Mouse (Mus musculus): ENCODE data around the gene Arpp21. TPM values are rescaled to one million over a fixed set of nuclear protein-coding genes. Genes with fewer than 3 reads are reported as not detected.

Arpp21 gene
- total RNA-seq, 1 experiment = 0.22 TPM

- Histone ChIP-seq H3K9ac (ENCODE audit: insufficient read depth, low read depth, low read length, poor library complexity, severe bottlenecking) (no peak overlapping the region), H3K36me3 (ENCODE audit: control insufficient read depth, insufficient read depth, low read length, poor library complexity, severe bottlenecking) (no peaks in the 10 kb centered on the region), H3K4me3 (ENCODE audit: insufficient read depth in 1 of 2, low read depth in 1 of 2, low read length in 2 of 2, poor library complexity in 1 of 2, severe bottlenecking in 1 of 2) (no peak overlapping the region), H3K4me1 (ENCODE audit: control insufficient read depth in 2 of 2, insufficient read depth in 2 of 2, low read length in 2 of 2, poor library complexity in 1 of 2) (peaks cover 0 to 3% of the 10 kb centered on the region in 2 experiments; a peak in 1 of 4 replicates), H3K27ac (ENCODE audit: insufficient read depth, low read depth, low read length, poor library complexity, severe bottlenecking) (no peak overlapping the region), H3K9me3 (ENCODE audit: control insufficient read depth, insufficient read depth, low read depth, low read length) (no peaks in the 10 kb centered on the region)
- DNase-seq (ENCODE audit: low read depth, low spot score) = no peak
- in situ Hi-C loops (cut with MboI; ENCODE audit: low sequenced_read_pairs in 2 of 2, unreplicated experiment in 2 of 2) = no loop called here
- no peak for TF ChIP-seq HCFC1 (IDR thresholded peaks at IDR 0.05; ENCODE audit: borderline replicate concordance, insufficient read depth, low read length)
- no peak for TF ChIP-seq CHD2 (IDR thresholded peaks at IDR 0.05; ENCODE audit: low read depth, low read length)
- TF ChIP-seq ZC3H11A (IDR thresholded peaks at IDR 0.05; ENCODE audit: borderline replicate concordance, low read depth, low read length) = no peak
- no peak for TF ChIP-seq MAFK (IDR thresholded peaks at IDR 0.05; ENCODE audit: insufficient read depth, low read depth, low read length)
- no peak for TF ChIP-seq ZNF384 (IDR thresholded peaks at IDR 0.05; ENCODE audit: low read depth, low read length)
These were observed 2.4 kb downstream of the Arpp21 start for GRCm38 (mm10) chr9:112233378-112233777.

- Histone ChIP-seq H3K36me3 (ENCODE audit: control insufficient read depth, insufficient read depth, low read length, poor library complexity, severe bottlenecking) (no peaks in the 10 kb centered on the region), H3K9ac (ENCODE audit: insufficient read depth, low read depth, low read length, poor library complexity, severe bottlenecking) (no peak overlapping the region), H3K4me3 (ENCODE audit: insufficient read depth in 1 of 2, low read depth in 1 of 2, low read length in 2 of 2, poor library complexity in 1 of 2, severe bottlenecking in 1 of 2) (no peak overlapping the region), H3K27ac (ENCODE audit: insufficient read depth, low read depth, low read length, poor library complexity, severe bottlenecking) (no peak overlapping the region), H3K4me1 (ENCODE audit: control insufficient read depth in 2 of 2, insufficient read depth in 2 of 2, low read length in 2 of 2, poor library complexity in 1 of 2) (peaks cover 0 to 3% of the 10 kb centered on the region in 2 experiments; a peak in 1 of 4 replicates), H3K9me3 (ENCODE audit: control insufficient read depth, insufficient read depth, low read depth, low read length) (no peaks in the 10 kb centered on the region)
- DNase-seq (ENCODE audit: low read depth, low spot score) = no peak
- in situ Hi-C loops (cut with MboI; ENCODE audit: low sequenced_read_pairs in 2 of 2, unreplicated experiment in 2 of 2) = no loop called here
- TF ChIP-seq ZNF384 (IDR thresholded peaks at IDR 0.05; ENCODE audit: low read depth, low read length) (no peak), MAFK (IDR thresholded peaks at IDR 0.05; ENCODE audit: insufficient read depth, low read depth, low read length) (no peak), ZC3H11A (IDR thresholded peaks at IDR 0.05; ENCODE audit: borderline replicate concordance, low read depth, low read length) (no peak)
These were observed 3.7 kb downstream of the Arpp21 start for GRCm38 (mm10) chr9:112231935-112232575.

DNA sequence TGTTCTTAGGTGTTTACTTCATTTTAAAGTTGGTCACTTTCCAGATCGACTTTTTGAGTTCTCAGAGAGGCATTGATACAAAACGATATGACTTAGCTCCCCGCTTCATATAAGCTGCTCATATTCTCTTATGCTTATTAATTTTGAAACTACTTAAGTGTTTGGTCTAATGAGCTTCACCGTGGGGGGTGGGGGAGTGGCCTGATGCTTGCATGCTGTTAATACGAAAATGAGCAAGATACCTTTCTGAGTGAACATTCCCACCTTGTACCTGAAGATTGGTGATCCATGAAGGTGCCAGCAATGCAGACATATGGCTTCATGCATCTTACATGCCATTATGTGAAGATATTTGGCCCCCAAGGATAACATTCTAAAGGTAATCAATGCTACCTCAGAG lies 4.4 kb downstream of the Arpp21 start:
- Histone ChIP-seq H3K9me3 (ENCODE audit: control insufficient read depth, insufficient read depth, low read depth, low read length) (no peaks in the 10 kb centered on the region), H3K27ac (ENCODE audit: insufficient read depth, low read depth, low read length, poor library complexity, severe bottlenecking) (no peak overlapping the region), H3K9ac (ENCODE audit: insufficient read depth, low read depth, low read length, poor library complexity, severe bottlenecking) (no peak overlapping the region), H3K36me3 (ENCODE audit: control insufficient read depth, insufficient read depth, low read length, poor library complexity, severe bottlenecking) (no peaks in the 10 kb centered on the region), H3K4me1 (ENCODE audit: control insufficient read depth in 2 of 2, insufficient read depth in 2 of 2, low read length in 2 of 2, poor library complexity in 1 of 2) (peaks cover 0 to 3% of the 10 kb centered on the region in 2 experiments; a peak in 1 of 4 replicates), H3K4me3 (ENCODE audit: insufficient read depth in 1 of 2, low read depth in 1 of 2, low read length in 2 of 2, poor library complexity in 1 of 2, severe bottlenecking in 1 of 2) (no peak overlapping the region)
- no peak for DNase-seq (ENCODE audit: low read depth, low spot score)
- TF ChIP-seq MAFK (IDR thresholded peaks at IDR 0.05; ENCODE audit: insufficient read depth, low read depth, low read length) (no peak), ZNF384 (IDR thresholded peaks at IDR 0.05; ENCODE audit: low read depth, low read length) (no peak), ZC3H11A (IDR thresholded peaks at IDR 0.05; ENCODE audit: borderline replicate concordance, low read depth, low read length) (no peak), HCFC1 (IDR thresholded peaks at IDR 0.05; ENCODE audit: borderline replicate concordance, insufficient read depth, low read length) (no peak), CHD2 (IDR thresholded peaks at IDR 0.05; ENCODE audit: low read depth, low read length) (no peak)
- in situ Hi-C loops (cut with MboI; ENCODE audit: low sequenced_read_pairs in 2 of 2, unreplicated experiment in 2 of 2) = no loop called here

DNA sequence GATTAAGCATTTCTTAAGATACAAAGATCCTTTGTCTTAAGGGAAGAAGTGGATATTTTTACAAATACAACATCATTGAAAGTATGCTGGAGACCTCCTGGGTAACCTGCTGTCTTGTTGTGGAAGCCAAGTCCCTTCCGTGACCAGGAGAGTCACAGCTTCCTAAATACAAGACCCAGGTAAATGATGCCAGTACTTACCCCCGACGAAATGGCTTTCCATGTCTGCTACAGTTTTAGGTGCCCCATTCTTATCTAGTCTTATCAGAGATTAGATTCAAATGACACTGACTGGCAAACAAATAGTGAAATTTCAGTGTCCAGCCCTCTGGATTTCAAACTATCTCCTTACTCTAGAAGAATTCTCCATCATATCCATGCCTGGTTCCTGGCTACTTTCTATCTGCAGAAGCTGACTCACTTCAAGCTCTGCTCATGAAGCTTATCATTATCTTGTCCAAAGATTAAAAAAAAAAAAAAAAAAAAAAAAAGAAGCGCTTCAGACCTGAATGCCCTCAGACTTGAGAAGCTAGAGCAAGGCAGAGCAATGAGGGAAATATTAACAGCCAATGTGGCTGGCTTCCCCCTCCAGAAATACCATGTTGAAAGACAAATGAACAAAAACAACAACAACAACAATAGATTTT lies 4.9 kb downstream of the Arpp21 start:
- no peak overlapping the region for H3K4me3 ChIP-seq (ENCODE audit: insufficient read depth in 1 of 2, low read depth in 1 of 2, low read length in 2 of 2, poor library complexity in 1 of 2, severe bottlenecking in 1 of 2)
- H3K9ac ChIP-seq (ENCODE audit: insufficient read depth, low read depth, low read length, poor library complexity, severe bottlenecking) = no peak overlapping the region
- no peak overlapping the region for H3K27ac ChIP-seq (ENCODE audit: insufficient read depth, low read depth, low read length, poor library complexity, severe bottlenecking)
- TF ChIP-seq ZC3H11A (IDR thresholded peaks at IDR 0.05; ENCODE audit: borderline replicate concordance, low read depth, low read length) (no peak), ZNF384 (IDR thresholded peaks at IDR 0.05; ENCODE audit: low read depth, low read length) (no peak), CHD2 (IDR thresholded peaks at IDR 0.05; ENCODE audit: low read depth, low read length) (no peak), MAFK (IDR thresholded peaks at IDR 0.05; ENCODE audit: insufficient read depth, low read depth, low read length) (no peak), HCFC1 (IDR thresholded peaks at IDR 0.05; ENCODE audit: borderline replicate concordance, insufficient read depth, low read length) (no peak)
- peaks cover 0 to 3% of the 10 kb centered on the region in 2 experiments; a peak in 1 of 4 replicates for H3K4me1 ChIP-seq (ENCODE audit: control insufficient read depth in 2 of 2, insufficient read depth in 2 of 2, low read length in 2 of 2, poor library complexity in 1 of 2)
- no peak for DNase-seq (ENCODE audit: low read depth, low spot score)
- H3K9me3 ChIP-seq (ENCODE audit: control insufficient read depth, insufficient read depth, low read depth, low read length) = no peaks in the 10 kb centered on the region
- in situ Hi-C loops (cut with MboI; ENCODE audit: low sequenced_read_pairs in 2 of 2, unreplicated experiment in 2 of 2) = no loop called here
- H3K36me3 ChIP-seq (ENCODE audit: control insufficient read depth, insufficient read depth, low read length, poor library complexity, severe bottlenecking) = no peaks in the 10 kb centered on the region
